Mouse (Mus musculus) MEL (cell line): Measurements from ENCODE around the gene Mrvi1. TPM values are rescaled to one million over a fixed set of nuclear protein-coding genes. Genes with fewer than 3 reads are reported as not detected.
A peak's percentile ranks its signal among the peaks of the same experiment; 100 is the strongest.

ENCODE experiments used
- DNase-seq: peaks from one replicate; pipeline ENCODE4 v3.0.0; 2011; ENCODE audit warnings: low read depth, low spot score
- H3K27ac ChIP-seq: 2 replicates; pipeline ENCODE4 v1.5.1; 2012; ENCODE audit warnings: low read depth, mild to moderate bottlenecking, control low read depth, low read length, moderate library complexity; ENCODE audit not compliant: control insufficient read depth
- H3K27me3 ChIP-seq, 2 experiments: fragments of 150-350 bp in 1 of 2; sonication (generic) in 1 of 2; 2 replicates each; pipeline ENCODE4 v1.6.1; 2012; ENCODE audit warnings: low read length in 2 of 2, mild to moderate bottlenecking in 2 of 2, improper control_type of control experiment in 1 of 2, moderate library complexity in 1 of 2; ENCODE audit not compliant: insufficient read depth in 2 of 2, control insufficient read depth in 1 of 2
- H3K36me3 ChIP-seq, 2 experiments: 2 replicates each; pipeline ENCODE4 v1.6.1; 2012 to 2014; ENCODE audit warnings: low read length in 2 of 2, improper control_type of control experiment in 1 of 2, inconsistent platforms in 1 of 2, mild to moderate bottlenecking in 1 of 2; ENCODE audit not compliant: insufficient read depth in 2 of 2, control insufficient read depth in 1 of 2
- H3K4me1 ChIP-seq, 2 experiments: fragments of 150-350 bp in 1 of 2; sonication (generic) in 1 of 2; 2 replicates each; pipeline ENCODE4 v1.6.1; 2012; ENCODE audit warnings: low read length in 2 of 2, improper control_type of control experiment in 1 of 2, mild to moderate bottlenecking in 1 of 2; ENCODE audit not compliant: insufficient read depth in 2 of 2, control insufficient read depth in 1 of 2
- H3K4me3 ChIP-seq, 2 experiments: fragments of 150-350 bp in 1 of 2; sonication (generic) in 1 of 2; 2 replicates each; pipeline ENCODE4 v1.5.1; 2012; ENCODE audit warnings: low read depth in 2 of 2, low read length in 2 of 2, mild to moderate bottlenecking in 2 of 2, moderate library complexity in 2 of 2, control low read depth in 1 of 2, improper control_type of control experiment in 1 of 2; ENCODE audit not compliant: control insufficient read depth in 1 of 2, insufficient read depth in 1 of 2
- H3K79me2 ChIP-seq: 2 replicates; pipeline ENCODE4 v1.6.1; 2012; ENCODE audit warnings: mild to moderate bottlenecking, low read length, moderate library complexity; ENCODE audit not compliant: control insufficient read depth, poor library complexity, insufficient read depth
- H3K9ac ChIP-seq: 2 replicates; pipeline ENCODE4 v1.6.1; 2012; ENCODE audit warnings: low read depth, mild to moderate bottlenecking, control low read depth, low read length, moderate library complexity; ENCODE audit not compliant: control insufficient read depth, poor library complexity, severe bottlenecking
- H3K9me3 ChIP-seq: fragments of 150-350 bp; sonication (generic); replicated peaks from 2 replicates; pipeline ENCODE4 v1.6.1; 2012; ENCODE audit warnings: mild to moderate bottlenecking, low read length, improper control_type of control experiment, moderate library complexity; ENCODE audit not compliant: insufficient read depth
- BHLHE40 ChIP-seq: IDR thresholded peaks from 2 replicates; pipeline ENCODE4 v1.6.1; 2012; ENCODE audit warnings: low read depth, mild to moderate bottlenecking, inconsistent platforms, low read length, improper control_type of control experiment, borderline replicate concordance
- CHD2 ChIP-seq: IDR thresholded peaks from 2 replicates; pipeline ENCODE4 v1.6.1; 2011; ENCODE audit warnings: low read length, improper control_type of control experiment
- CTCF ChIP-seq, 3 experiments: IDR thresholded peaks in 2 of 3; conservative IDR thresholded peaks in 1 of 3; 2 replicates each; pipeline ENCODE4 v1.5.1; 2011 to 2012; ENCODE audit warnings: low read length in 3 of 3, low read depth in 2 of 3, mild to moderate bottlenecking in 2 of 3, improper control_type of control experiment in 1 of 3, inconsistent platforms in 1 of 3, mixed read lengths in 1 of 3, moderate library complexity in 1 of 3; ENCODE audit not compliant: control insufficient read depth in 1 of 3, insufficient read depth in 1 of 3, poor library complexity in 1 of 3, severe bottlenecking in 1 of 3
- ELF1 ChIP-seq: IDR thresholded peaks from 2 replicates; pipeline ENCODE4 v1.6.1; 2014; ENCODE audit warnings: low read depth, mild to moderate bottlenecking, inconsistent platforms, low read length, improper control_type of control experiment, moderate library complexity
- EP300 ChIP-seq, 2 experiments: IDR thresholded peaks; 2 replicates each; pipeline ENCODE4 v1.6.1; 2011; ENCODE audit warnings: improper control_type of control experiment in 2 of 2, low read length in 2 of 2, low read depth in 1 of 2, mild to moderate bottlenecking in 1 of 2
- GABPA ChIP-seq: IDR thresholded peaks from 2 replicates; pipeline ENCODE4 v1.6.1; 2012; ENCODE audit warnings: low read depth, mild to moderate bottlenecking, inconsistent platforms, low read length, improper control_type of control experiment, moderate library complexity
- GATA1 ChIP-seq: IDR thresholded peaks from 2 replicates; pipeline ENCODE4 v1.6.1; 2011; ENCODE audit warnings: low read depth, low read length, improper control_type of control experiment
- JUND ChIP-seq: IDR thresholded peaks from 2 replicates; pipeline ENCODE4 v1.6.1; 2011; ENCODE audit warnings: low read depth, mild to moderate bottlenecking, improper control_type of control experiment, low read length
- KAT2A ChIP-seq: conservative IDR thresholded peaks from 2 replicates; pipeline ENCODE4 v1.6.1; 2012; ENCODE audit warnings: low read depth, low read length, improper control_type of control experiment, inconsistent platforms
- MAFK ChIP-seq: IDR thresholded peaks from 2 replicates; pipeline ENCODE4 v1.6.1; 2011; ENCODE audit warnings: low read depth, mild to moderate bottlenecking, low read length, improper control_type of control experiment, borderline replicate concordance
- MAX ChIP-seq: IDR thresholded peaks from 2 replicates; pipeline ENCODE4 v1.6.1; 2011; ENCODE audit warnings: low read length, improper control_type of control experiment
- MEF2A ChIP-seq: IDR thresholded peaks from 2 replicates; pipeline ENCODE4 v1.6.1; 2014; ENCODE audit warnings: low read depth, mild to moderate bottlenecking, inconsistent platforms, low read length, improper control_type of control experiment; ENCODE audit not compliant: poor library complexity, insufficient replicate concordance, severe bottlenecking; ENCODE audit errors: extremely low read depth
- MXI1 ChIP-seq: IDR thresholded peaks from 2 replicates; pipeline ENCODE4 v1.6.1; 2011; ENCODE audit warnings: mild to moderate bottlenecking, low read depth, low read length, improper control_type of control experiment
- MYB ChIP-seq: IDR thresholded peaks from 2 replicates; pipeline ENCODE4 v1.6.1; 2011; ENCODE audit warnings: mild to moderate bottlenecking, low read depth, low read length, improper control_type of control experiment
- NRF1 ChIP-seq: IDR thresholded peaks from 2 replicates; pipeline ENCODE4 v1.6.1; 2014; ENCODE audit warnings: low read depth, mild to moderate bottlenecking, inconsistent platforms, low read length, improper control_type of control experiment, moderate library complexity; ENCODE audit not compliant: poor library complexity, insufficient read depth, severe bottlenecking
- POLR2A ChIP-seq, 2 experiments: IDR thresholded peaks; 2 replicates each; pipeline ENCODE4 v1.6.1; 2011 to 2012; ENCODE audit warnings: low read length in 2 of 2, mild to moderate bottlenecking in 2 of 2, control low read depth in 1 of 2, improper control_type of control experiment in 1 of 2, low read depth in 1 of 2, moderate library complexity in 1 of 2; ENCODE audit not compliant: control insufficient read depth in 1 of 2, insufficient read depth in 1 of 2, poor library complexity in 1 of 2
- RCOR1 ChIP-seq: IDR thresholded peaks from 2 replicates; pipeline ENCODE4 v1.6.1; 2012; ENCODE audit warnings: low read depth, mild to moderate bottlenecking, inconsistent platforms, low read length, improper control_type of control experiment
- SIN3A ChIP-seq: IDR thresholded peaks from 2 replicates; pipeline ENCODE4 v1.6.1; 2012; ENCODE audit warnings: low read length, improper control_type of control experiment, inconsistent platforms
- SMC3 ChIP-seq: IDR thresholded peaks from 2 replicates; pipeline ENCODE4 v1.6.1; 2011; ENCODE audit warnings: low read depth, low read length, improper control_type of control experiment
- TAL1 ChIP-seq: IDR thresholded peaks from 2 replicates; pipeline ENCODE4 v1.6.1; 2012; ENCODE audit warnings: mild to moderate bottlenecking, inconsistent platforms, low read length, moderate library complexity, mixed read lengths
- TBP ChIP-seq: IDR thresholded peaks from 2 replicates; pipeline ENCODE4 v1.8.0; 2011; ENCODE audit warnings: low read depth, low read length, improper control_type of control experiment
- TCF12 ChIP-seq: IDR thresholded peaks from 2 replicates; pipeline ENCODE4 v1.6.1; 2014; ENCODE audit warnings: low read depth, mild to moderate bottlenecking, inconsistent platforms, low read length, improper control_type of control experiment, moderate library complexity
- USF2 ChIP-seq, 2 experiments: IDR thresholded peaks; 2 replicates each; pipeline ENCODE4 v1.6.1; 2011 to 2012; ENCODE audit warnings: improper control_type of control experiment in 2 of 2, low read length in 2 of 2, borderline replicate concordance in 1 of 2, inconsistent platforms in 1 of 2, low read depth in 1 of 2, mild to moderate bottlenecking in 1 of 2; ENCODE audit not compliant: insufficient read depth in 1 of 2
- ZC3H11A ChIP-seq: IDR thresholded peaks from 2 replicates; pipeline ENCODE4 v1.6.1; 2012; ENCODE audit warnings: low read depth, mild to moderate bottlenecking, inconsistent platforms, low read length, improper control_type of control experiment
- ZKSCAN1 ChIP-seq: IDR thresholded peaks from 2 replicates; pipeline ENCODE4 v1.6.1; 2012; ENCODE audit warnings: low read depth, mild to moderate bottlenecking, inconsistent platforms, low read length, improper control_type of control experiment, moderate library complexity
- polyA plus RNA-seq, 2 experiments: library from polyadenylated mRNA; stranded (reverse) in 1 of 2; unstranded in 1 of 2; fragments of >175 nt in 1 of 2; fragments of >200 nt in 1 of 2; gene quantifications; 2 replicates each; pipeline versions ENCODE4 v1.2.1 to v1.2.4; 2012; ENCODE audit warnings: low replicate concordance in 2 of 2, low read depth in 1 of 2; ENCODE audit not compliant: insufficient read length in 2 of 2, insufficient read depth in 1 of 2, missing spikeins in 1 of 2
- total RNA-seq: library from RNA; depleted of rRNA; stranded (reverse); fragments of 300-350 nt; gene quantifications from 2 replicates; pipeline ENCODE4 v1.2.3, GENCODE M21; 2012

The Mrvi1 gene
- total and polyA plus RNA-seq, 3 experiments = 0.19 to 0.92 TPM; not detected in 1

- 0 out of 2 replicates have a peak, but pooled peaks have one; percentile 28 for TF ChIP-seq GATA1
- no peak for TF ChIP-seq MYB
- no peak for TF ChIP-seq BHLHE40
- TF ChIP-seq CHD2 = no peak
- TF ChIP-seq MXI1 = no peak
- TF ChIP-seq ZC3H11A = peak; percentile 97
- TF ChIP-seq ELF1 = no peak
- no peak for TF ChIP-seq EP300 (IDR thresholded peaks at IDR 0.05; ENCODE audit: low read depth in 1 of 2, low read length in 2 of 2)
- no peak for TF ChIP-seq NRF1
- no peak for TF ChIP-seq TBP
- no peak for TF ChIP-seq RCOR1
- TF ChIP-seq MAX = no peak
- TF ChIP-seq USF2 (IDR thresholded peaks at IDR 0.05; ENCODE audit: borderline replicate concordance in 1 of 2, insufficient read depth in 1 of 2, low read depth in 1 of 2, low read length in 2 of 2) = no peak
- no peak for TF ChIP-seq JUND
- TF ChIP-seq POLR2A (IDR thresholded peaks at IDR 0.05; ENCODE audit: control insufficient read depth in 1 of 2, insufficient read depth in 1 of 2, low read depth in 1 of 2, low read length in 2 of 2, poor library complexity in 1 of 2) = no peak
Measured at GRCm38 (mm10) chr7:110930118-110930854, 52.0 kb downstream of the Mrvi1 start (continued).

- Histone ChIP-seq H3K9me3 (no peaks in the 10 kb centered on the region), H3K9ac (no peak overlapping the region), H3K27me3 (no peaks in the 10 kb centered on the region), H3K79me2 (no peaks in the 10 kb centered on the region), H3K4me1 (peaks cover under 1 to 15% of the 10 kb centered on the region in 2 experiments), H3K27ac (no peak overlapping the region), H3K4me3 (no peak overlapping the region), H3K36me3 (peaks cover 0 to 14% of the 10 kb centered on the region in 2 experiments; a peak in 2 of 4 replicates)
- TF ChIP-seq CTCF (IDR thresholded peaks at IDR 0.05 in 2 of 3, conservative IDR thresholded peaks at IDR 0.05 in 1 of 3; ENCODE audit: control insufficient read depth in 1 of 3, insufficient read depth in 1 of 3, low read depth in 2 of 3, low read length in 3 of 3, poor library complexity in 1 of 3, severe bottlenecking in 1 of 3) = no peak
- TF ChIP-seq KAT2A = no peak
- no peak for TF ChIP-seq ELF1
- TF ChIP-seq MAFK = no peak
- TF ChIP-seq MEF2A = no peak
- TF ChIP-seq SIN3A = no peak
- TF ChIP-seq POLR2A (IDR thresholded peaks at IDR 0.05; ENCODE audit: control insufficient read depth in 1 of 2, insufficient read depth in 1 of 2, low read depth in 1 of 2, low read length in 2 of 2, poor library complexity in 1 of 2) = no peak
- peak; percentile 59; the same call in 1 of the 2 replicates for TF ChIP-seq GATA1
- TF ChIP-seq MXI1 = no peak
- TF ChIP-seq ZKSCAN1 = no peak
- TF ChIP-seq TAL1 = peak; percentile 38
- no peak for TF ChIP-seq GABPA
- no peak for TF ChIP-seq ZC3H11A
- no peak for TF ChIP-seq SMC3
- no peak for TF ChIP-seq TCF12
- TF ChIP-seq BHLHE40 = no peak
- no peak for TF ChIP-seq NRF1
- no peak for DNase-seq
Measured at GRCm38 (mm10) chr7:110926562-110926961, 55.7 kb downstream of the Mrvi1 start.
